ENCODE assay signal across 46 mouse cellular contexts in genomic region chr6:57034674-57035073, GRCm38 (mm10). TPM values are rescaled to one million over a fixed set of nuclear protein-coding genes. Genes with fewer than 3 reads are reported as not detected.
"Had no signal": no experiment of that assay in that cellular context is flagged by ENCODE, and none has a peak within 500 bp of the region (broad histone marks: within the 10 kb centered on the region; RNA-seq: fewer than 3 reads in every experiment).

No protein-coding gene starts in this region.

- H3K9me3 ChIP-seq: limb, embryonic 10.5 days; limb, embryonic 12.5 days; limb, embryonic 13.5 days; limb, embryonic 15.5 days; liver, embryonic 13.5 days; liver, embryonic 15.5 days; lung, embryonic 15.5 days; megakaryocyte, embryonic 14.5 days; midbrain, embryonic 10.5 days; midbrain, embryonic 12.5 days; midbrain, embryonic 13.5 days; midbrain, embryonic 15.5 days; neural tube, embryonic 12.5 days; neural tube, embryonic 13.5 days had no signal

- H3K9ac ChIP-seq: limb, embryonic 12.5 days; limb, embryonic 13.5 days; limb, embryonic 15.5 days; liver, embryonic 13.5 days; liver, embryonic 14.5 days; liver, embryonic 15.5 days; liver, postnatal 0 days; lung, embryonic 14.5 days; lung, embryonic 15.5 days; midbrain, embryonic 12.5 days; midbrain, embryonic 13.5 days; midbrain, embryonic 15.5 days; neural tube, embryonic 12.5 days; neural tube, embryonic 13.5 days had no signal

- H3K36me3 ChIP-seq: limb, embryonic 10.5 days; limb, embryonic 12.5 days; limb, embryonic 13.5 days; limb, embryonic 15.5 days; liver, embryonic 13.5 days; liver, embryonic 15.5 days; lung, embryonic 15.5 days; midbrain, embryonic 10.5 days; midbrain, embryonic 12.5 days; midbrain, embryonic 13.5 days; midbrain, embryonic 15.5 days; neural tube, embryonic 12.5 days; neural tube, embryonic 13.5 days had no signal

- ATAC-seq: liver, postnatal 0 days; lung, postnatal 0 days; midbrain, embryonic 13.5 days; midbrain, embryonic 15.5 days; midbrain, embryonic 16.5 days had no signal

- DNase-seq: left cerebral cortex, postnatal 4 days; liver; liver, embryonic 13.5 days; liver, postnatal 0 days; lung, adult 18-20 months; lung, adult 2 months; lung, embryonic 14.5 days; lung, postnatal 10 days; lung, postnatal 14 days; lung, postnatal 36 days; lung, postnatal 4 days; midbrain, embryonic 14.5 days had no signal

- H3K4me1 ChIP-seq: limb, embryonic 10.5 days; limb, embryonic 12.5 days; limb, embryonic 13.5 days; limb, embryonic 15.5 days; liver, embryonic 13.5 days; liver, embryonic 15.5 days; lung, embryonic 15.5 days; megakaryocyte, embryonic 14.5 days; midbrain, embryonic 10.5 days; midbrain, embryonic 12.5 days; midbrain, embryonic 13.5 days; midbrain, embryonic 15.5 days; neural tube, embryonic 12.5 days; neural tube, embryonic 13.5 days had no signal

- H3K4me2 ChIP-seq: limb, embryonic 12.5 days; limb, embryonic 13.5 days; limb, embryonic 15.5 days; liver, embryonic 11.5 days; liver, embryonic 13.5 days; liver, embryonic 15.5 days; lung, embryonic 14.5 days; lung, embryonic 15.5 days; midbrain, embryonic 11.5 days; midbrain, embryonic 12.5 days; midbrain, embryonic 13.5 days; midbrain, embryonic 15.5 days; neural tube, embryonic 12.5 days; neural tube, embryonic 13.5 days had no signal

- H3K27me3 ChIP-seq: limb, embryonic 12.5 days; limb, embryonic 13.5 days; limb, embryonic 15.5 days; liver, embryonic 13.5 days; liver, embryonic 15.5 days; lung, embryonic 15.5 days; megakaryocyte, embryonic 14.5 days; midbrain, embryonic 12.5 days; midbrain, embryonic 13.5 days; midbrain, embryonic 15.5 days; neural tube, embryonic 12.5 days; neural tube, embryonic 13.5 days had no signal

- H3K4me3 ChIP-seq: left cerebral cortex, adult 2 months; limb, embryonic 10.5 days; limb, embryonic 12.5 days; limb, embryonic 13.5 days; limb, embryonic 15.5 days; liver, embryonic 13.5 days; liver, embryonic 15.5 days; lung, embryonic 15.5 days; megakaryocyte, embryonic 14.5 days; midbrain, embryonic 10.5 days; midbrain, embryonic 12.5 days; midbrain, embryonic 13.5 days; midbrain, embryonic 15.5 days; myocyte; neural tube, embryonic 12.5 days; neural tube, embryonic 13.5 days had no signal

- H3K27ac ChIP-seq: left cerebral cortex, adult 2 months; limb, embryonic 10.5 days; limb, embryonic 12.5 days; limb, embryonic 13.5 days; limb, embryonic 15.5 days; liver, embryonic 13.5 days; liver, embryonic 14.5 days; liver, embryonic 15.5 days; lung, embryonic 15.5 days; macrophage; midbrain, embryonic 10.5 days; midbrain, embryonic 12.5 days; midbrain, embryonic 13.5 days; midbrain, embryonic 15.5 days; neural tube, embryonic 12.5 days; neural tube, embryonic 13.5 days had no signal

RNA-seq across cellular contexts. Expression of gene Vmn1r8, which starts 2.6 kb away (rescaled TPM):
- total RNA-seq: left cerebral cortex, adult 2 months; left cerebral cortex, adult 8-10 months; left cerebral cortex, postnatal 10 days; left cerebral cortex, postnatal 14 days; left cerebral cortex, postnatal 25 days; left cerebral cortex, postnatal 36 days; left cerebral cortex, postnatal 4 days; megakaryocyte-erythroid progenitor cell, adult 5-6 weeks; midbrain, postnatal 0 days; monocyte, adult 5-6 weeks had no signal
- polyA plus RNA-seq: limb, embryonic 10.5 days; limb, embryonic 11.5 days; limb, embryonic 12.5 days; limb, embryonic 13.5 days; limb, embryonic 14.5 days; limb, embryonic 15.5 days; liver, embryonic 11.5 days; liver, embryonic 13.5 days; liver, embryonic 14.5 days; liver, embryonic 15.5 days; liver, embryonic 16.5 days; liver, postnatal 0 days; lung, adult 2 months; lung, embryonic 14.5 days; lung, embryonic 15.5 days; lung, embryonic 16.5 days; lung, postnatal 0 days; macrophage; midbrain, embryonic 10.5 days; midbrain, embryonic 11.5 days; midbrain, embryonic 12.5 days; midbrain, embryonic 13.5 days; midbrain, embryonic 14.5 days; midbrain, embryonic 15.5 days; midbrain, embryonic 16.5 days; midbrain, postnatal 0 days; myocyte; neural tube, embryonic 11.5 days; neural tube, embryonic 12.5 days; neural tube, embryonic 13.5 days had no signal

RNA-seq across cellular contexts. Expression of gene Vmn1r7, which starts 9.6 kb away (rescaled TPM):
- total RNA-seq: left cerebral cortex, adult 2 months; left cerebral cortex, adult 8-10 months; left cerebral cortex, postnatal 10 days; left cerebral cortex, postnatal 14 days; left cerebral cortex, postnatal 25 days; left cerebral cortex, postnatal 36 days; left cerebral cortex, postnatal 4 days; megakaryocyte-erythroid progenitor cell, adult 5-6 weeks; midbrain, postnatal 0 days; monocyte, adult 5-6 weeks had no signal
- polyA plus RNA-seq: limb, embryonic 10.5 days; limb, embryonic 11.5 days; limb, embryonic 12.5 days; limb, embryonic 13.5 days; limb, embryonic 14.5 days; limb, embryonic 15.5 days; liver, embryonic 11.5 days; liver, embryonic 13.5 days; liver, embryonic 14.5 days; liver, embryonic 15.5 days; liver, embryonic 16.5 days; liver, postnatal 0 days; lung, adult 2 months; lung, embryonic 14.5 days; lung, embryonic 15.5 days; lung, embryonic 16.5 days; lung, postnatal 0 days; macrophage; midbrain, embryonic 10.5 days; midbrain, embryonic 11.5 days; midbrain, embryonic 12.5 days; midbrain, embryonic 13.5 days; midbrain, embryonic 14.5 days; midbrain, embryonic 15.5 days; midbrain, embryonic 16.5 days; midbrain, postnatal 0 days; myocyte; neural tube, embryonic 11.5 days; neural tube, embryonic 12.5 days; neural tube, embryonic 13.5 days had no signal

RNA-seq across cellular contexts. Expression of gene Vmn1r9, which starts 31.9 kb away (rescaled TPM):
- total RNA-seq: left cerebral cortex, adult 2 months; left cerebral cortex, adult 8-10 months; left cerebral cortex, postnatal 10 days; left cerebral cortex, postnatal 14 days; left cerebral cortex, postnatal 25 days; left cerebral cortex, postnatal 36 days; left cerebral cortex, postnatal 4 days; megakaryocyte-erythroid progenitor cell, adult 5-6 weeks; midbrain, postnatal 0 days; monocyte, adult 5-6 weeks had no signal
- polyA plus RNA-seq: limb, embryonic 10.5 days; limb, embryonic 11.5 days; limb, embryonic 12.5 days; limb, embryonic 13.5 days; limb, embryonic 14.5 days; limb, embryonic 15.5 days; liver, embryonic 11.5 days; liver, embryonic 13.5 days; liver, embryonic 15.5 days; liver, embryonic 16.5 days; liver, postnatal 0 days; lung, adult 2 months; lung, embryonic 14.5 days; lung, embryonic 15.5 days; lung, embryonic 16.5 days; lung, postnatal 0 days; macrophage; midbrain, embryonic 10.5 days; midbrain, embryonic 11.5 days; midbrain, embryonic 12.5 days; midbrain, embryonic 13.5 days; midbrain, embryonic 14.5 days; midbrain, embryonic 15.5 days; midbrain, embryonic 16.5 days; midbrain, postnatal 0 days; myocyte; neural tube, embryonic 11.5 days; neural tube, embryonic 12.5 days; neural tube, embryonic 13.5 days had no signal

RNA-seq across cellular contexts. Expression of gene Vmn1r6, which starts 37.6 kb away (rescaled TPM):
- total RNA-seq: left cerebral cortex, adult 2 months; left cerebral cortex, adult 8-10 months; left cerebral cortex, postnatal 10 days; left cerebral cortex, postnatal 14 days; left cerebral cortex, postnatal 25 days; left cerebral cortex, postnatal 36 days; left cerebral cortex, postnatal 4 days; megakaryocyte-erythroid progenitor cell, adult 5-6 weeks; midbrain, postnatal 0 days; monocyte, adult 5-6 weeks had no signal
- polyA plus RNA-seq: limb, embryonic 10.5 days; limb, embryonic 11.5 days; limb, embryonic 12.5 days; limb, embryonic 13.5 days; limb, embryonic 14.5 days; limb, embryonic 15.5 days; liver, embryonic 11.5 days; liver, embryonic 13.5 days; liver, embryonic 14.5 days; liver, embryonic 15.5 days; liver, embryonic 16.5 days; liver, postnatal 0 days; lung, adult 2 months; lung, embryonic 14.5 days; lung, embryonic 15.5 days; lung, embryonic 16.5 days; lung, postnatal 0 days; macrophage; midbrain, embryonic 10.5 days; midbrain, embryonic 11.5 days; midbrain, embryonic 12.5 days; midbrain, embryonic 13.5 days; midbrain, embryonic 14.5 days; midbrain, embryonic 15.5 days; midbrain, embryonic 16.5 days; midbrain, postnatal 0 days; myocyte; neural tube, embryonic 11.5 days; neural tube, embryonic 12.5 days; neural tube, embryonic 13.5 days had no signal
